Mouse (Mus musculus): ENCODE results near the gene Net1. TPM values are rescaled to one million over a fixed set of nuclear protein-coding genes. Genes with fewer than 3 reads are reported as not detected.

Net1 gene
- polyA plus RNA-seq, 1 experiment, result 71.6 TPM

GRCm38 (mm10) chr13:3889111-3889510, 28.9 kb downstream of the Net1 start:
- Histone ChIP-seq H3K9me3 (replicated peaks; ENCODE audit: control insufficient read depth, insufficient read depth, low read length, poor library complexity, severe bottlenecking) (no peaks in the 10 kb centered on the region), H3K4me3 (ENCODE audit: low read depth, low read length) (no peak overlapping the region), H3K9ac (ENCODE audit: low read depth, poor library complexity, severe bottlenecking) (no peak overlapping the region), H3K4me1 (ENCODE audit: control insufficient read depth, insufficient read depth, low read length) (no peaks in the 10 kb centered on the region), H3K27me3 (ENCODE audit: control insufficient read depth, insufficient read depth, low read length, poor library complexity, severe bottlenecking) (no peaks in the 10 kb centered on the region), H3K36me3 (ENCODE audit: control insufficient read depth, insufficient read depth, low read length, poor library complexity, severe bottlenecking) (peaks cover 40% of the 10 kb centered on the region), H3K27ac (ENCODE audit: insufficient read depth, low read length) (no peak overlapping the region)
- TF ChIP-seq CTCF (IDR thresholded peaks at IDR 0.05; ENCODE audit: low read depth, low read length), result no peak

GRCm38 (mm10) chr13:3886663-3887062, 31.4 kb downstream of the Net1 start:
- no peaks in the 10 kb centered on the region for H3K27me3 ChIP-seq (ENCODE audit: control insufficient read depth, insufficient read depth, low read length, poor library complexity, severe bottlenecking)
- H3K36me3 ChIP-seq (ENCODE audit: control insufficient read depth, insufficient read depth, low read length, poor library complexity, severe bottlenecking), result peaks cover 43% of the 10 kb centered on the region
- no peaks in the 10 kb centered on the region for H3K4me1 ChIP-seq (ENCODE audit: control insufficient read depth, insufficient read depth, low read length)
- H3K9ac ChIP-seq (ENCODE audit: low read depth, poor library complexity, severe bottlenecking), result no peak overlapping the region
- no peaks in the 10 kb centered on the region for H3K9me3 ChIP-seq (replicated peaks; ENCODE audit: control insufficient read depth, insufficient read depth, low read length, poor library complexity, severe bottlenecking)
- no peak overlapping the region for H3K4me3 ChIP-seq (ENCODE audit: low read depth, low read length)
- H3K27ac ChIP-seq (ENCODE audit: insufficient read depth, low read length), result no peak overlapping the region
- TF ChIP-seq CTCF (IDR thresholded peaks at IDR 0.05; ENCODE audit: low read depth, low read length) (no peak), EP300 (IDR thresholded peaks at IDR 0.05; ENCODE audit: insufficient read depth, low read depth, low read length) (no peak), POLR2A (IDR thresholded peaks at IDR 0.05; ENCODE audit: insufficient read depth, low read length) (no peak)

- no peaks in the 10 kb centered on the region; the same call in 1 of the 2 replicates for H3K36me3 ChIP-seq (ENCODE audit: control insufficient read depth, insufficient read depth, low read length, poor library complexity, severe bottlenecking)
- H3K27ac ChIP-seq (ENCODE audit: insufficient read depth, low read length), result no peak overlapping the region
- H3K9ac ChIP-seq (ENCODE audit: low read depth, poor library complexity, severe bottlenecking), result no peak overlapping the region
- no peaks in the 10 kb centered on the region for H3K9me3 ChIP-seq (replicated peaks; ENCODE audit: control insufficient read depth, insufficient read depth, low read length, poor library complexity, severe bottlenecking)
- H3K4me1 ChIP-seq (ENCODE audit: control insufficient read depth, insufficient read depth, low read length), result peaks cover 4% of the 10 kb centered on the region
- H3K27me3 ChIP-seq (ENCODE audit: control insufficient read depth, insufficient read depth, low read length, poor library complexity, severe bottlenecking), result no peaks in the 10 kb centered on the region
- TF ChIP-seq EP300 (IDR thresholded peaks at IDR 0.05; ENCODE audit: insufficient read depth, low read depth, low read length) (no peak), CTCF (IDR thresholded peaks at IDR 0.05; ENCODE audit: low read depth, low read length) (no peak), POLR2A (IDR thresholded peaks at IDR 0.05; ENCODE audit: insufficient read depth, low read length) (no peak)
- no peak overlapping the region for H3K4me3 ChIP-seq (ENCODE audit: low read depth, low read length)
These were observed 40.3 kb downstream of the Net1 start for GRCm38 (mm10) chr13:3877679-3878220.

- Histone ChIP-seq H3K27ac (ENCODE audit: insufficient read depth, low read length) (no peak overlapping the region), H3K4me1 (ENCODE audit: control insufficient read depth, insufficient read depth, low read length) (peaks cover 4% of the 10 kb centered on the region)
- TF ChIP-seq EP300 (IDR thresholded peaks at IDR 0.05; ENCODE audit: insufficient read depth, low read depth, low read length) (no peak), POLR2A (IDR thresholded peaks at IDR 0.05; ENCODE audit: insufficient read depth, low read length) (no peak), CTCF (IDR thresholded peaks at IDR 0.05; ENCODE audit: low read depth, low read length) (no peak)
These were observed 40.8 kb downstream of the Net1 start for GRCm38 (mm10) chr13:3877185-3877584.

GRCm38 (mm10) chr13:3876448-3876847, 41.6 kb downstream of the Net1 start:
- TF ChIP-seq POLR2A (IDR thresholded peaks at IDR 0.05; ENCODE audit: insufficient read depth, low read length), result no peak
- no peak for TF ChIP-seq CTCF (IDR thresholded peaks at IDR 0.05; ENCODE audit: low read depth, low read length)
- no peak for TF ChIP-seq EP300 (IDR thresholded peaks at IDR 0.05; ENCODE audit: insufficient read depth, low read depth, low read length)
- H3K9me3 ChIP-seq (replicated peaks; ENCODE audit: control insufficient read depth, insufficient read depth, low read length, poor library complexity, severe bottlenecking), result no peaks in the 10 kb centered on the region
- H3K27ac ChIP-seq (ENCODE audit: insufficient read depth, low read length), result no peak overlapping the region

More at GRCm38 (mm10) chr13:3877185-3877584, 40.8 kb downstream of the Net1 start:
- Histone ChIP-seq H3K9me3 (replicated peaks; ENCODE audit: control insufficient read depth, insufficient read depth, low read length, poor library complexity, severe bottlenecking) (no peaks in the 10 kb centered on the region), H3K27me3 (ENCODE audit: control insufficient read depth, insufficient read depth, low read length, poor library complexity, severe bottlenecking) (no peaks in the 10 kb centered on the region), H3K36me3 (ENCODE audit: control insufficient read depth, insufficient read depth, low read length, poor library complexity, severe bottlenecking) (no peaks in the 10 kb centered on the region; the same call in 1 of the 2 replicates), H3K4me3 (ENCODE audit: low read depth, low read length) (no peak overlapping the region), H3K9ac (ENCODE audit: low read depth, poor library complexity, severe bottlenecking) (no peak overlapping the region)

GRCm38 (mm10) chr13:3872832-3873231, 45.2 kb downstream of the Net1 start:
- Histone ChIP-seq H3K9ac (ENCODE audit: low read depth, poor library complexity, severe bottlenecking) (no peak overlapping the region), H3K27me3 (ENCODE audit: control insufficient read depth, insufficient read depth, low read length, poor library complexity, severe bottlenecking) (no peaks in the 10 kb centered on the region), H3K4me3 (ENCODE audit: low read depth, low read length) (no peak overlapping the region), H3K9me3 (replicated peaks; ENCODE audit: control insufficient read depth, insufficient read depth, low read length, poor library complexity, severe bottlenecking) (no peaks in the 10 kb centered on the region), H3K4me1 (ENCODE audit: control insufficient read depth, insufficient read depth, low read length) (no peaks in the 10 kb centered on the region), H3K36me3 (ENCODE audit: control insufficient read depth, insufficient read depth, low read length, poor library complexity, severe bottlenecking) (no peaks in the 10 kb centered on the region), H3K27ac (ENCODE audit: insufficient read depth, low read length) (no peak overlapping the region)
- TF ChIP-seq EP300 (IDR thresholded peaks at IDR 0.05; ENCODE audit: insufficient read depth, low read depth, low read length), result no peak
- no peak for TF ChIP-seq POLR2A (IDR thresholded peaks at IDR 0.05; ENCODE audit: insufficient read depth, low read length)
- no peak for TF ChIP-seq CTCF (IDR thresholded peaks at IDR 0.05; ENCODE audit: low read depth, low read length)

More at GRCm38 (mm10) chr13:3876448-3876847, 41.6 kb downstream of the Net1 start:
- no peak overlapping the region for H3K9ac ChIP-seq (ENCODE audit: low read depth, poor library complexity, severe bottlenecking)
- no peaks in the 10 kb centered on the region for H3K27me3 ChIP-seq (ENCODE audit: control insufficient read depth, insufficient read depth, low read length, poor library complexity, severe bottlenecking)
- H3K36me3 ChIP-seq (ENCODE audit: control insufficient read depth, insufficient read depth, low read length, poor library complexity, severe bottlenecking), result no peaks in the 10 kb centered on the region
- peaks cover 4% of the 10 kb centered on the region for H3K4me1 ChIP-seq (ENCODE audit: control insufficient read depth, insufficient read depth, low read length)
- H3K4me3 ChIP-seq (ENCODE audit: low read depth, low read length), result no peak overlapping the region

Data from ES-Bruce4 (cell line).